9 mouse cellular contexts compared by ENCODE assay signal in the genomic region with DNA sequence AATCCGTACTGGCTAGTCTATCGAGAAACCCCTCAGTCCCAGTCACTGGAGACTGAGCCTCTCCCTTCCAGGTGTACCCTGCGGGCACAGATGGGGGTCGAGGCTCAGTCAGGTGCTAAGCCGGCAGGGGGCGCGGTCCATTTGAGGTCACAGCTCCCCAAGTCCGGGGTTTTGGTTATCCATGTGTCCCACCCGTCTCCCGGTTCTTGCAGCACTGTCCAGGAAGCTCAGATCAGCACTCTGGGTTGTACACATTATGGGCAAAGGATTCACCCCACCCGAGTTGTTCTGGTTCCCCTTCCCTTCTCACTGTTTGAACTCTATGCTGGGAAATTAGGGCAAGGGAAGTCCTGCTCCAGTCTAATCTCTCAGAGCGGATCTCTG. TPM values are rescaled to one million over a fixed set of nuclear protein-coding genes. Genes with fewer than 3 reads are reported as not detected.
DNase-seq lines count a peak whose midpoint lies in the region; ATAC-seq and TF ChIP-seq lines count a peak whose summit lies in the region.
"Had no signal": no experiment of that assay in that cellular context is flagged by ENCODE, and none has a peak within 500 bp of the region (broad histone marks: within the 10 kb centered on the region; RNA-seq: fewer than 3 reads in every experiment).

No protein-coding gene starts in this region.

- no peak overlapping the region for H3K27ac ChIP-seq in thymus, adult 2 months (ENCODE audit: control insufficient read depth, insufficient read depth, low read length)
- H3K27ac ChIP-seq in kidney, embryonic 15.5 days, result no peak overlapping the region

- ATAC-seq in kidney, embryonic 15.5 days (replicated peaks; ENCODE audit: low FRiP score), result no peak

- 0 out of 2 replicates have a peak, but pooled peaks have one; percentile 43 for TF ChIP-seq CTCF in thymus, adult 2 months (IDR thresholded peaks at IDR 0.05; ENCODE audit: borderline replicate concordance, control insufficient read depth, extremely low read depth, insufficient read depth, low read length, poor library complexity)

- WGBS in thymus, adult 2 months, result 2% methylated on average over 12 of the region's 12 CpGs
- WGBS in kidney, embryonic 15.5 days, result under 1% methylated on average over 12 of the region's 12 CpGs

- no peak overlapping the region for H3ac ChIP-seq in myocyte (ENCODE audit: control insufficient read depth, insufficient read length)

- H3K27me3 ChIP-seq in thymus, adult 2 months (ENCODE audit: control insufficient read depth, insufficient read depth, low read length), result peaks cover 49% of the 10 kb centered on the region
- H3K27me3 ChIP-seq in kidney, embryonic 15.5 days, result peaks cover 72% of the 10 kb centered on the region
- H3K27me3 ChIP-seq in myocyte (ENCODE audit: control insufficient read depth, insufficient read depth, insufficient read length), result no peaks in the 10 kb centered on the region

- H3K36me3 ChIP-seq in thymus, adult 2 months (ENCODE audit: control insufficient read depth, insufficient read depth, low read length), result no peaks in the 10 kb centered on the region
- H3K36me3 ChIP-seq in kidney, embryonic 15.5 days, result no peaks in the 10 kb centered on the region
- no peaks in the 10 kb centered on the region for H3K36me3 ChIP-seq in myocyte (ENCODE audit: control insufficient read depth, insufficient read depth)

- no peak overlapping the region for H3K4me3 ChIP-seq in thymus, adult 2 months (ENCODE audit: control insufficient read depth, insufficient read depth, low read length)
- H3K4me3 ChIP-seq in kidney, embryonic 15.5 days (replicated peaks), result peak overlapping the region; percentile 50
- H3K4me3 ChIP-seq in myocyte, result peak overlapping the region; percentile 20
- H3K4me3 ChIP-seq: erythroblast, embryonic 14.5 days had no signal

- no peak for TF ChIP-seq POLR2A in thymus, adult 2 months (IDR thresholded peaks at IDR 0.05; ENCODE audit: control insufficient read depth, extremely low read depth, insufficient read depth, low read length, poor library complexity)
- TF ChIP-seq POLR2A in myocyte (IDR thresholded peaks at IDR 0.05; ENCODE audit: insufficient read length, low read depth), result no peak

- peak overlapping the region; percentile 90 for H3K4me2 ChIP-seq in kidney, embryonic 15.5 days
- H3K4me2 ChIP-seq in myocyte (ENCODE audit: low read depth), result peak overlapping the region; percentile 56

- peak; percentile 43 to 48 for DNase-seq in cerebellum, postnatal 10 days
- no peak for DNase-seq in cerebellum, adult 11 months
- peak; percentile 50 for DNase-seq in thymus, adult 2 months
- no peak for DNase-seq in thymus, adult 18-20 months
- no peak for DNase-seq in left cerebral cortex, postnatal 14 days (ENCODE audit: low spot score in 2 of 2)
- DNase-seq in ovary, postnatal 14 days (ENCODE audit: low spot score), result no peak

- H3K79me2 ChIP-seq in myocyte (ENCODE audit: control insufficient read depth, insufficient read depth), result no peaks in the 10 kb centered on the region

- H3K4me1 ChIP-seq in thymus, adult 2 months (replicated peaks; ENCODE audit: control insufficient read depth, insufficient read depth, low read length), result peaks cover 23% of the 10 kb centered on the region
- peaks cover 54% of the 10 kb centered on the region for H3K4me1 ChIP-seq in kidney, embryonic 15.5 days

- intact Hi-C loops in left cerebral cortex, postnatal 14 days (cut with DNase I), result loop anchor here (5.0 kb wide), 1 partner anchor 190 kb away; no protein-coding TSS in a partner anchor

- no peak overlapping the region for H3K9ac ChIP-seq in kidney, embryonic 15.5 days

- no peaks in the 10 kb centered on the region for H3K9me3 ChIP-seq in kidney, embryonic 15.5 days (replicated peaks)

TF ChIP-seq in myocyte, 11 proteins besides CTCF, POLR2A, EP300 and RAD21:
- TF ChIP-seq E2F4 (IDR thresholded peaks at IDR 0.05; ENCODE audit: insufficient read depth), result no peak
- no peak for TF ChIP-seq TCF12 (IDR thresholded peaks at IDR 0.05; ENCODE audit: insufficient read depth, poor library complexity, severe bottlenecking)
- TF ChIP-seq CEBPB (IDR thresholded peaks at IDR 0.05; ENCODE audit: insufficient read depth, poor library complexity, severe bottlenecking), result no peak
- TF ChIP-seq TCF3 (IDR thresholded peaks at IDR 0.05; ENCODE audit: insufficient read length, low read depth), result no peak
- TF ChIP-seq REST (IDR thresholded peaks at IDR 0.05; ENCODE audit: insufficient read depth, insufficient read length), result no peak
- TF ChIP-seq MYOG (IDR thresholded peaks at IDR 0.05; ENCODE audit: control insufficient read depth in 1 of 3, insufficient read depth in 1 of 3, insufficient read length in 2 of 3, low read depth in 2 of 3), result no peak
- TF ChIP-seq POLR2AphosphoS2 (IDR thresholded peaks at IDR 0.05; ENCODE audit: insufficient read length, low read depth), result no peak
- no peak for TF ChIP-seq MAX (IDR thresholded peaks at IDR 0.05; ENCODE audit: low read depth)
- TF ChIP-seq USF1 (IDR thresholded peaks at IDR 0.05; ENCODE audit: low read depth), result no peak
- no peak for TF ChIP-seq MYOD1 (IDR thresholded peaks at IDR 0.05; ENCODE audit: control insufficient read depth in 1 of 3, insufficient read length in 2 of 3, low read depth in 2 of 3)
- no peak for TF ChIP-seq SRF (IDR thresholded peaks at IDR 0.05; ENCODE audit: control insufficient read depth, insufficient read length, low read depth)

RNA-seq across cellular contexts. Expression of a gene that starts 0.4 kb away (rescaled TPM):
- 12.0 and 14.1 TPM in 2 replicates for polyA plus RNA-seq in thymus, adult 2 months (2012; rRNA removed)
- 9.9 and 12.5 TPM in 2 replicates for polyA plus RNA-seq in kidney, embryonic 15.5 days (2015; fragmentation: Nextera tagmentation; extraction: Ambion mirVana)
- 1.2 TPM for polyA plus RNA-seq in myocyte (2012; fragmentation: generic; extraction: Trizol)
- 1 to 10 TPM; 2.1 to 3.9 TPM for total RNA-seq in left cerebral cortex, postnatal 14 days (2021)
- polyA plus RNA-seq: erythroblast, embryonic 14.5 days had no signal

RNA-seq across cellular contexts. Expression of a gene that starts 12.4 kb away (rescaled TPM):
- 6.3 and 8.8 TPM in 2 replicates for polyA plus RNA-seq in thymus, adult 2 months (2012; rRNA removed)
- 38.5 and 38.9 TPM in 2 replicates for polyA plus RNA-seq in kidney, embryonic 15.5 days (2015; fragmentation: Nextera tagmentation; extraction: Ambion mirVana)
- 11.3 TPM for polyA plus RNA-seq in myocyte (2012; fragmentation: generic; extraction: Trizol)
- total RNA-seq in left cerebral cortex, postnatal 14 days (2021), result 10 to 100 TPM; 60.2 to 65.5 TPM
- polyA plus RNA-seq: erythroblast, embryonic 14.5 days had no signal

Comparison
In these comparisons a context has a peak if more than half of its experiments do, and no peak if none do; other contexts are left out.
1. DNase-seq: peak in cerebellum, postnatal 10 days (2 of 2) and thymus, adult 2 months (single experiment); none in cerebellum, adult 11 months (single experiment), thymus, adult 18-20 months (0 of 2), left cerebral cortex, postnatal 14 days (0 of 2) and ovary, postnatal 14 days (single experiment).